Mouse (Mus musculus) limb, embryonic 14.5 days (tissue): ENCODE results near the gene Uhrf2. TPM values are rescaled to one million over a fixed set of nuclear protein-coding genes. Genes with fewer than 3 reads are reported as not detected.

Source experiments
- ATAC-seq: fragments of 200-750 bp; cut with Nextera tagmentation; 2 replicates; pipeline ENCODE4 v1.8.0; 2017; ENCODE audit warnings: low read depth, moderate number of reproducible peaks, moderate TSS enrichment; ENCODE audit not compliant: low FRiP score
- DNase-seq: peaks from one replicate; pipeline ENCODE4 v3.0.0-alpha.2; 2015; ENCODE audit warnings: low spot score
- H3K27ac ChIP-seq: fragments of 300-500 bp; sonication (generic); replicated peaks from 2 replicates; pipeline ENCODE4 v1.5.1; 2014; ENCODE audit warnings: low read depth, mild to moderate bottlenecking, low read length, moderate library complexity, mixed read lengths
- H3K27me3 ChIP-seq: fragments of 300-500 bp; sonication (generic); 2 replicates; pipeline ENCODE4 v1.6.1; 2014; ENCODE audit warnings: low read length, mixed read lengths; ENCODE audit not compliant: control insufficient read depth, insufficient read depth
- H3K36me3 ChIP-seq: fragments of 300-500 bp; sonication (generic); 2 replicates; pipeline ENCODE4 v1.6.1; 2014; ENCODE audit warnings: mild to moderate bottlenecking, low read length, moderate library complexity, mixed read lengths; ENCODE audit not compliant: control insufficient read depth, insufficient read depth
- H3K4me1 ChIP-seq: fragments of 300-500 bp; sonication (generic); 2 replicates; pipeline ENCODE4 v1.6.1; 2014; ENCODE audit warnings: antibody characterized with exemption, low read length, mixed read lengths; ENCODE audit not compliant: control insufficient read depth, insufficient read depth
- H3K4me2 ChIP-seq: fragments of 300-500 bp; sonication (generic); replicated peaks from 2 replicates; pipeline ENCODE4 v1.6.1; 2014; ENCODE audit warnings: low read depth, mild to moderate bottlenecking, low read length, moderate library complexity; ENCODE audit not compliant: severe bottlenecking
- H3K4me3 ChIP-seq: fragments of 300-500 bp; sonication (generic); replicated peaks from 2 replicates; pipeline ENCODE4 v1.5.1; 2014; ENCODE audit warnings: low read length
- H3K9ac ChIP-seq: fragments of 300-500 bp; sonication (generic); 2 replicates; pipeline ENCODE4 v1.6.1; 2014; ENCODE audit warnings: mild to moderate bottlenecking, low read depth, low read length, moderate library complexity; ENCODE audit not compliant: severe bottlenecking
- H3K9me3 ChIP-seq: fragments of 300-500 bp; sonication (generic); 2 replicates; pipeline ENCODE4 v1.6.1; 2016; ENCODE audit warnings: low read length; ENCODE audit not compliant: control insufficient read depth
- POLR2A ChIP-seq: fragments of 200-500 bp; IDR thresholded peaks from 2 replicates; pipeline ENCODE4 v1.8.0; 2012; ENCODE audit warnings: inconsistent platforms, mild to moderate bottlenecking, moderate library complexity, borderline replicate concordance; ENCODE audit not compliant: insufficient read depth, insufficient read length; ENCODE audit errors: extremely low read depth
- WGBS: fragments of 180-500 bp; shearing (Covaris S2); extraction: QIAGEN DNeasy Blood & Tissue Kit; methylation state at CpG from one replicate; pipeline ENCODE4 v1.1.7; 2014; 5-methylcytosine and 5-hydroxymethylcytosine counted together
- polyA plus RNA-seq, 2 experiments: library from polyadenylated mRNA; depleted of rRNA in 1 of 2; stranded (reverse) in 1 of 2; unstranded in 1 of 2; fragments of >200 nt; fragmentation: Nextera tagmentation in 1 of 2; extraction: Ambion mirVana in 1 of 2; gene quantifications; 2 replicates each; pipeline versions ENCODE4 v1.2.1 to v1.2.3; 2012 to 2014

Gene Uhrf2
- polyA plus RNA-seq, 2 experiments: 65.2 to 129 TPM

GRCm38 (mm10) chr19:30118344-30119312 lies 88.3 kb downstream of the Uhrf2 start:
- DNase-seq: no peak
- Histone ChIP-seq H3K27me3 (no peaks in the 10 kb centered on the region), H3K4me1 (peaks cover 13% of the 10 kb centered on the region), H3K4me2 (no peak overlapping the region), H3K9me3 (no peaks in the 10 kb centered on the region), H3K36me3 (no peaks in the 10 kb centered on the region), H3K27ac (no peak overlapping the region), H3K4me3 (no peak overlapping the region), H3K9ac (no peak overlapping the region)
- no peak for TF ChIP-seq POLR2A
- WGBS: 82% methylated on average over 17 of the region's 17 CpGs
- no peak for ATAC-seq

- TF ChIP-seq POLR2A: no peak
- no peaks in the 10 kb centered on the region for H3K4me1 ChIP-seq
- no peaks in the 10 kb centered on the region for H3K36me3 ChIP-seq
- DNase-seq (no peak), ATAC-seq (no peak)
- 60% methylated on average over 7 of the region's 7 CpGs for WGBS
- H3K4me2 ChIP-seq: no peak overlapping the region
- no peaks in the 10 kb centered on the region for H3K27me3 ChIP-seq
- H3K9ac ChIP-seq: no peak overlapping the region
- H3K4me3 ChIP-seq: no peak overlapping the region
- no peaks in the 10 kb centered on the region for H3K9me3 ChIP-seq
- no peak overlapping the region for H3K27ac ChIP-seq
These were observed 94.8 kb downstream of the Uhrf2 start for GRCm38 (mm10) chr19:30124999-30125669.

GRCm38 (mm10) chr19:30125670-30126059 lies 95.4 kb downstream of the Uhrf2 start:
- H3K9ac ChIP-seq: no peak overlapping the region
- H3K27me3 ChIP-seq: no peaks in the 10 kb centered on the region
- no peak for ATAC-seq
- 65% methylated on average over 7 of the region's 7 CpGs for WGBS
- no peaks in the 10 kb centered on the region for H3K9me3 ChIP-seq
- H3K4me2 ChIP-seq: no peak overlapping the region
- H3K36me3 ChIP-seq: no peaks in the 10 kb centered on the region
- no peak for DNase-seq
- no peaks in the 10 kb centered on the region for H3K4me1 ChIP-seq
- no peak overlapping the region for H3K27ac ChIP-seq
- no peak overlapping the region for H3K4me3 ChIP-seq
- no peak for TF ChIP-seq POLR2A

GRCm38 (mm10) chr19:30128177-30128576 lies 97.9 kb downstream of the Uhrf2 start:
- ATAC-seq (no peak), DNase-seq (peak; percentile 68)
- Histone ChIP-seq H3K9ac (no peak overlapping the region), H3K27me3 (no peaks in the 10 kb centered on the region), H3K4me1 (no peaks in the 10 kb centered on the region), H3K9me3 (no peaks in the 10 kb centered on the region), H3K4me3 (no peak overlapping the region), H3K4me2 (no peak overlapping the region), H3K27ac (no peak overlapping the region), H3K36me3 (no peaks in the 10 kb centered on the region)
- WGBS: 69% methylated on average over 4 of the region's 4 CpGs
- no peak for TF ChIP-seq POLR2A

- Histone ChIP-seq H3K4me1 (no peaks in the 10 kb centered on the region), H3K4me2 (no peak overlapping the region), H3K36me3 (no peaks in the 10 kb centered on the region), H3K4me3 (no peak overlapping the region), H3K9me3 (no peaks in the 10 kb centered on the region), H3K27me3 (no peaks in the 10 kb centered on the region), H3K9ac (no peak overlapping the region), H3K27ac (no peak overlapping the region)
- 83% methylated on average over 1 of the region's 1 CpGs for WGBS
- ATAC-seq (no peak), DNase-seq (no peak)
- no peak for TF ChIP-seq POLR2A
These were observed 106.0 kb downstream of the Uhrf2 start for GRCm38 (mm10) chr19:30136308-30136707.

Other genes starting within 250 kb of the Uhrf2 start
- 23.0 and 23.7 TPM in 2 replicates for gene 9930021J03Rik, start 224.5 kb upstream of the Uhrf2 start, polyA plus RNA-seq (2012; rRNA removed)
- 8.5 and 9.5 TPM in 2 replicates for gene 9930021J03Rik, start 224.5 kb upstream of the Uhrf2 start, polyA plus RNA-seq (2014; fragmentation: Nextera tagmentation; extraction: Ambion mirVana)
- 6.3 and 8.0 TPM in 2 replicates for gene Ranbp6, start 217.5 kb upstream of the Uhrf2 start, polyA plus RNA-seq (2012; rRNA removed)
- 20.5 and 22.8 TPM in 2 replicates for gene Ranbp6, start 217.5 kb upstream of the Uhrf2 start, polyA plus RNA-seq (2014; fragmentation: Nextera tagmentation; extraction: Ambion mirVana)
- gene Il33, start 105.4 kb upstream of the Uhrf2 start, polyA plus RNA-seq (2012; rRNA removed): 2.7 and 2.9 TPM in 2 replicates
- 2.7 and 2.9 TPM in 2 replicates for gene Il33, start 105.4 kb upstream of the Uhrf2 start, polyA plus RNA-seq (2014; fragmentation: Nextera tagmentation; extraction: Ambion mirVana)
- gene Trpd52l3, start 26.7 kb upstream of the Uhrf2 start, polyA plus RNA-seq (2012; rRNA removed): not detected in 2 replicates
- not detected in 2 replicates for gene Trpd52l3, start 26.7 kb upstream of the Uhrf2 start, polyA plus RNA-seq (2014; fragmentation: Nextera tagmentation; extraction: Ambion mirVana)
- 4.9 and 6.6 TPM in 2 replicates for gene Gldc, start 144.9 kb downstream of the Uhrf2 start, polyA plus RNA-seq (2012; rRNA removed)
- gene Gldc, start 144.9 kb downstream of the Uhrf2 start, polyA plus RNA-seq (2014; fragmentation: Nextera tagmentation; extraction: Ambion mirVana): 7.5 and 8.9 TPM in 2 replicates
- gene Mbl2, start 202.4 kb downstream of the Uhrf2 start, polyA plus RNA-seq (2012; rRNA removed): not detected in 2 replicates
- not detected in 2 replicates for gene Mbl2, start 202.4 kb downstream of the Uhrf2 start, polyA plus RNA-seq (2014; fragmentation: Nextera tagmentation; extraction: Ambion mirVana)